Mouse (Mus musculus) gastrocnemius, adult 8-10 months (tissue): ENCODE data around the gene Ttll9. TPM values are rescaled to one million over a fixed set of nuclear protein-coding genes. Genes with fewer than 3 reads are reported as not detected.

Experiments
- DNase-seq, 2 experiments: peaks; one replicate each; pipeline ENCODE4 v3.0.0; 2022; ENCODE audit warnings: low spot score in 2 of 2
- total RNA-seq, 4 experiments: library from RNA; stranded (reverse); gene quantifications; 2 replicates each; pipeline ENCODE4 v1.2.4; 2022

The Ttll9 gene
- total RNA-seq, 4 experiments from 2014 or later = not detected

DNA sequence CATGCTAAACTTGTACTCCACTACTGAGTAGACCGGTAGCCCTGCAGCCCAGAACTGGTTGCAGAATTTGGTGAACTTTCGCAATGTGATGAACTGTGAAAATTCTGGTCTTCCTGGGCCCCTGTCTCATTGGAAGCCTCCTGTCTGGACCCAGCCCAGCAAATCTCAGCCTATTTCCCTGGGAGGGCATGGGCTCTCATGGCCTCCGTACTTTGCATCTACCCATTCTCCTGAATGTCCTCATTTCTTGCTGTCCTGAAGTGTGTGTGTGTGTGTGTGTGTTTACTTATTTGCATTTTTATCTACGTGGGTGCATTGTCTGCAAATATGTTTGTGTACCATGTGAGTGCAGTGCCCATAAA lies 87.7 kb downstream of the Ttll9 start:
- DNase-seq = no peak

DNA sequence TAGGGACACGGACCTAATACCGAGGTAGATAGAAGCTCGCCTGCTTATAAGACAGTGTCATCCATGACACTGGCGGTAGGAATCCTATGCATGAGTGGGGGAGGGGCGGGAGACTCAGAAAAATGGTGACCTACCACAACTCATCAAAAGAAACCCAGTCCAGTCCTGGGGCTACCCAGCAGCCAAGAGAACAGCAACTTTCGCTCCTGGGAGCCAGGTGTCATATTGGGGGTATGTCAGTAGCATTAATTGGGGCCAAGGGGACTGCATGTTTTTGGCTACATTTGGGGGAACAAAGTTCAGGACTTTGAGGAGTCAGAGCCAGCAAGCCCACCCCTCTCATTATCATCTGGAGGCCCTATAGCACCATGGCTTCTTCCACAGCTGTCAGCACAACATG lies 88.8 kb downstream of the Ttll9 start:
- no peak for DNase-seq

DNA sequence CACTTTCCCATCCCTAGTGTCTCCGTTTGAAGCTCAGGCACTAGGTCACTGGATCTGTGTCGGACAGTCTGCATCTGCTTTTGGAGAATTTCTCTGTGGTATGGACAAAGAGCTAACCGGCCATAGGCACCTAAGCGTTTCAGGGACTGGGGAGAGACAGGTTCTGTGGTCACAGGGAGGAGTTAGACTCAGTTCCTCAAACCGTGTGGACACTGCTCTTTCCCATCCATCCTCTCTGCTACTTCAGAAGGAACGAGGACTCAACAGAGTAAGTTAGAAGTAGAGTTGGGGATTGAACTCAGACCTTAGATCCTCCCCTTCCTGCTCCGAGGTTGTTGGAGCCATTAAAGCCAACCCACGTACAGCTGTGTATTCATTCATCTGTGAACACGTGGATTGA lies 89.3 kb downstream of the Ttll9 start:
- DNase-seq = no peak

DNA sequence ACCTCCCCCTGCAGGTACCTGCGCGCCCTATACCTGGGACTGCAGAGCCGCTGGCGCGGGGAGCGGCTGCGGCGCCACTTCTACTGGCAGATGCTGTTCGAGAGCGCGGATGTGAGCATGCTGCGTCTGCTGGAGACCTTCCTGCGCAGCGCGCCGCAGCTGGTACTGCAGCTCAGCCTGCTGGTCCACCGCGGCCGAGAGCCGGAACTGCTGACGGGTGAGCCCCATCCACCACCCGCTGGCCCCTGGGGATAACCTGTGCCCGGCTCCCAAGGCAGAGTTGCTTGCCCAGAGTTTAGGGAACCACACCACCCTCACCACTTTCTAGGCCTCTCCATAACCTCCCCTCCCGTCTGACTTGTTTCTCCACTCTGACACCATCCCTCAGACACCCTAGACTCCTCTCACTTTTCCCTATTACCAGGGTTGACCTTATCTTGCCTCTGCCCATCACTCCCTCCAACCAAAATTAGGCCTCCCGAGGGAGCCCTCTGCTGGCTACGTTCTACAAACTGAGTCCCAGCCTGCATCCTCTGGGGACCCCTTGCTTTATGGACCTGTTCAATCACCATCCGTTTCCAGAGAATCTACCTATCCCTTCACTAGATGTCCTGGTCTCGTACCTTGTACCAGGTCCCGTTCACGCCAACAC lies 90.5 kb downstream of the Ttll9 start:
- DNase-seq = no peak

DNA sequence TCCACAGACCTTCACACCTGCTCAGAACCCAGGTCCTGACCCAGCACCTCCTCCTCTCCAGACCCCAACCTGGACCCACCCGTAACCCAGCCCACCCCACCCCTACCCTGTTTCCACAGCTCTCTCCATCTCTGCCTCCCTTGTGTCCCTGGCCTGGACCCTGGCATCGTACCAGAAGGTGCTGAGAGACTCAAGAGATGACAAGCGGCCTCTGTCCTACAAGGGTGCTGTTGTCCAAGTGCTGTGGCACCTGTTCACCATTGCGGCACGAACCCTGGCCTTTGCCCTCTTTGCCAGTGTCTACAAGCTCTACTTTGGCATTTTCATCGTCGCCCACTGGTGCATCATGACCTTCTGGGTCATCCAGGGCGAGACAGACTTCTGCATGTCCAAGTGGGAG lies 91.6 kb downstream of the Ttll9 start:
- DNase-seq = no peak

DNA sequence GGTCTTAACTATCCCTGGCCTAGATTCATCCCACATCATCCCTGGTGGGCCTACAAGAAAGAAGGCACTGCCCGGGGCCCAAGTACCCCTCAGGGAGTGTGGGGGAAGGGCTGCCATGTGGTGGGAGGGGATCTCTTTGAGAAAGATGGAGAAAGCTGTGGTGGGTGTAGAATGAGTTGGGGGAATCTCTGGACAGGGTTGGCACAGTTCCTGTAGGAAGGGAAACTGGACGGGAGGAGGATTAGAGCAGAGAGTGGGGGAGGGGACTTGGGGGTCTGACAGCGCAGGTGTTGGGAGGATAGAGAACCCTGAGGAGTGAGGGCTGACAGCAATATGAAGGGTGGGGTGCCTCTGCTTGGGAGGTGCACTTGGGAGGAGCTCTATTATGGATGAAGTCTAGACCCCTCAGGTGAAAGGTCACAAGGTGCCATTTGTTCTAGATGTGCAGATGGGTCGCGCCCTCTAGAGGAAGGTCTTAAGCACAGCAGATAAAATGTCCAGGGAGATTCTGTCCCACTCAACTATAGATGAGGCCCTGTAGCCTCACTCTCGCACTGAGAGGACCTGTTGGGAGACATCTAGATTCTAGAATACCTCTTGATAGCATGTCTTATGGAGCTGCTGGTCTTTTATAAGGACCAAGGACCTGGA lies 93.1 kb downstream of the Ttll9 start:
- DNase-seq = no peak

Other genes starting within 250 kb of the Ttll9 start
- gene Id1, start 226.2 kb upstream of the Ttll9 start, total RNA-seq = 10 to 100 TPM in 1 of 4 experiments, 1 to 10 TPM in 3; 6.7 to 16.6 (median 8.4) TPM
- 1 to 10 TPM; 1.4 to 3.1 (median 2.0) TPM for gene Cox4i2, start 208.3 kb upstream of the Ttll9 start, total RNA-seq
- 10 to 100 TPM in 3 of 4 experiments, 1 to 10 TPM in 1; 9.1 to 17.5 (median 15.4) TPM for gene Bcl2l1, start 130.8 kb upstream of the Ttll9 start, total RNA-seq
- 1 to 10 TPM; 1.1 to 4.8 (median 3.1) TPM for gene Tpx2, start 114.5 kb upstream of the Ttll9 start, total RNA-seq
- 100 to 1,000 TPM; 731 to 847 (median 747) TPM for gene Mylk2, start 51.1 kb upstream of the Ttll9 start, total RNA-seq
- gene Foxs1, start 29.3 kb upstream of the Ttll9 start, total RNA-seq = under 1 TPM; 0.24 to 0.94 (median 0.51) TPM
- under 1 TPM in 3 of 4 experiments, not detected in 1; 0.16 to 0.62 (median 0.39) TPM for gene Dusp15, start 10.8 kb upstream of the Ttll9 start, total RNA-seq
- gene Pdrg1, start 52.9 kb downstream of the Ttll9 start, total RNA-seq = 10 to 100 TPM; 71.5 to 83.6 (median 81.3) TPM
- not detected for gene Xkr7, start 69.4 kb downstream of the Ttll9 start, total RNA-seq
- 1 to 10 TPM; 2.6 to 3.3 (median 2.8) TPM for gene Ccm2l, start 103.5 kb downstream of the Ttll9 start, total RNA-seq
- under 1 TPM; 0.13 to 0.27 (median 0.21) TPM for gene Hck, start 146.0 kb downstream of the Ttll9 start, total RNA-seq
- gene Tm9sf4, start 198.8 kb downstream of the Ttll9 start, total RNA-seq = 10 to 100 TPM; 25.5 to 30.3 (median 28.4) TPM